Mouse (Mus musculus) kidney, adult 2 months (tissue): ENCODE results near the gene Lrrc57. TPM values are rescaled to one million over a fixed set of nuclear protein-coding genes. Genes with fewer than 3 reads are reported as not detected.

Experiments
- DNase-seq: peaks from one replicate; pipeline ENCODE4 v3.0.0; 2021
- H3K27ac ChIP-seq: fragments of 200-500 bp; 2 replicates; pipeline ENCODE4 v1.5.1; 2012; ENCODE audit warnings: low read depth, low read length, control low read depth, inconsistent platforms; ENCODE audit not compliant: insufficient read depth
- H3K27me3 ChIP-seq: fragments of 200-500 bp; replicated peaks from 2 replicates; pipeline ENCODE4 v1.6.1; 2012; ENCODE audit warnings: mild to moderate bottlenecking, moderate library complexity, low read length, inconsistent platforms; ENCODE audit not compliant: control insufficient read depth, insufficient read depth
- H3K36me3 ChIP-seq: fragments of 200-500 bp; 2 replicates; pipeline ENCODE4 v1.6.1; 2012; ENCODE audit warnings: mild to moderate bottlenecking, moderate library complexity, low read length, inconsistent platforms; ENCODE audit not compliant: control insufficient read depth, insufficient read depth
- H3K4me1 ChIP-seq: fragments of 200-500 bp; 2 replicates; pipeline ENCODE4 v1.6.1; 2011; ENCODE audit warnings: low read length; ENCODE audit not compliant: control insufficient read depth, insufficient read depth
- H3K4me3 ChIP-seq: fragments of 200-500 bp; 2 replicates; pipeline ENCODE4 v1.5.1; 2011; ENCODE audit warnings: mild to moderate bottlenecking, low read depth, low read length, control low read depth; ENCODE audit not compliant: insufficient read depth
- CTCF ChIP-seq: fragments of 200-500 bp; conservative IDR thresholded peaks from 2 replicates; pipeline ENCODE4 v1.5.1; 2011; ENCODE audit warnings: low read depth, mild to moderate bottlenecking, control low read depth, low read length, moderate library complexity, mixed read lengths; ENCODE audit not compliant: insufficient read depth, insufficient read length
- POLR2A ChIP-seq: fragments of 200-500 bp; IDR thresholded peaks from one replicate; pipeline ENCODE4 v1.6.1; 2011; ENCODE audit warnings: low read depth, low read length, control low read depth
- WGBS: fragments of 180-500 bp; shearing (Covaris S2); methylation state at CpG from one replicate; pipeline ENCODE4 v1.1.7; 2018; 5-methylcytosine and 5-hydroxymethylcytosine counted together
- polyA plus RNA-seq: library from polyadenylated mRNA; depleted of rRNA; stranded (reverse); fragments of >200 nt; gene quantifications from 2 replicates; pipeline ENCODE4 v1.2.3, GENCODE M21; 2012

Gene Lrrc57
- polyA plus RNA-seq, 1 experiment, result 10.6 TPM

DNA sequence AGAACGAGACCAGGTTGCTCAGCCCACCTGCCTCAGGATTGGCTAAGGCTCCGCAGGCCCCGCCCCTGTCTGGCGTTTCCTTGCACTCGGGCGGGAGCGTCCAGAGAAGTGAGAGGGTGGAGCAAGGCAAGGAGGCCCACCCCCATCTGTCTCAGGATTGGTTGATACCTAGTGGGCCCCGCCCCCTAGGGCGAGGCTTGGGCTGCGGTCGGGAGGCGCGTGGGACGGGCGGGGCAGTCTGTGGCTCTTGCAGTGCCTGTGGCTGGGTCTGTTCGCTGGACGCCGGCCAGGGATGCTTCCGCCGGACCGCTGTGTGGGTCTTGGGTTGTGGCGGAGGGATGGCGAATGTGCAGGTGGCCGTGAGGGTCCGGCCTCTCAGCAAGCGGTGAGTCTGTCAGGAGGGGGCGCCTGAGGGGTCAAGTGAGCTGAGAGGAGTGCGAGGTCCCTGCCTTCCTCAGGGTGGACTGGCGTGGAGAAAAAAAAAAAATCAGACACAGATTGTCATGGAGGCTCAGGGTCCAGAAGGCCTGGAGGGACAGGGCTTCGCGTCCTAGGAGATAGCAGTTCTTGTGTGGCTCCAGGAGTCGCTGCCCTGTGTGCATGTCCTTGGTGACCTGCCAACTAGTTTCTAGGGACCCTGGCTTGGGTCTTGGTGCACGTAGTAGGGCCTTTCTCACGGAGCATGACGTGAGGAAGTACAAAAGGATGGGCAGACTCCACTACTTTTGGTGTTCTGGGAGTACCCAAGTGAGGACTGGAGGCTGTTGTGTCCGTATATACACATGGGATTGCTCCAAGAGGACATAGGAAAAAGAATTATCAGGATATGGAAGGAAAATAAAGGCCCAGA is 19.8 kb upstream of the Lrrc57 start, which contains the start of gene Stard9:
Stard9 (plus strand) TSS at position 236 of the 850 bp plus-strand sequence.
- Histone ChIP-seq H3K27me3 (no peaks in the 10 kb centered on the region), H3K36me3 (no peaks in the 10 kb centered on the region), H3K4me3 (peak within 1 kb of the TSS; percentile 76), H3K27ac (peak within 1 kb of the TSS; percentile 27), H3K4me1 (0 out of 2 replicates have a peak, but pooled peaks cover 2% of the 10 kb centered on the region)
- WGBS, result 4% methylated on average over 36 of the region's 36 CpGs
- TF ChIP-seq CTCF (no peak), POLR2A (no peak)
- DNase-seq, result peak; percentile 99

DNA sequence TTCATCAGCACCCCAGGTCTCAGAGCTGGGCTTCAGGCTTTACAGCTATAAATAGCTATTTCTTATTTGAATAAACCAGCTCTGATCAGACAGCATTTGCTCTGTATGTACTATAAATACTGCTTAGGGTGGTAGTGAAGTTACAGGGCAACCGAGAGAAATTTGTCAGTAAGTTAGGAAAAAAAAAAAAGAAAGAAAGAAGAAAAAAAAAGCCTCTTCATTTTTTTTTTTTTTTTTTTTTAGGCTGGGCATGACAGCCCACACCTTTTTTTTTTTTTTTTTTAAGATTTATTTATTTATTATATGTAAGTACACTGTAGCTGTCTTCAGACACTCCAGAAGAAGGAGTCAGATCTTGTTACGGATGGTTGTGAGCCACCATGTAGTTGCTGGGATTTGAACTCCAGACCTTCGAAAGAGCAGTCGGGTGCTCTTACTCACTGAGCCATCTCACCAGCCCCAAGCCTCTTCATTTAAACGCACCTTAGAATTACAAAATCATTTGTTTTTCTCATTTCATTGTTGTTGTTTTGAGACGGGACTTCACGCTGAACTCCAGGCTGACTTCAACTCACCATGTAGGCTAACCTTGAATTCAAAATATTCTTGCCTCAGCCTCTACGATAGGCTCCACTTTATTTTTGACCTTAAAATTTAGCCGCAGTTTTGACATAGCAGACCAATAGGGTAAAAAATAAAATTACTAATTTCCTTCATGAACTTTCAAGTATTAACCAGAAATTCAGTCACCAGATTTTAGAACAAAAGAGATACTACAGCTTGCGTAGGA is 19.0 kb upstream of the Lrrc57 start:
- no peaks in the 10 kb centered on the region for H3K27me3 ChIP-seq
- DNase-seq, result no peak

DNA sequence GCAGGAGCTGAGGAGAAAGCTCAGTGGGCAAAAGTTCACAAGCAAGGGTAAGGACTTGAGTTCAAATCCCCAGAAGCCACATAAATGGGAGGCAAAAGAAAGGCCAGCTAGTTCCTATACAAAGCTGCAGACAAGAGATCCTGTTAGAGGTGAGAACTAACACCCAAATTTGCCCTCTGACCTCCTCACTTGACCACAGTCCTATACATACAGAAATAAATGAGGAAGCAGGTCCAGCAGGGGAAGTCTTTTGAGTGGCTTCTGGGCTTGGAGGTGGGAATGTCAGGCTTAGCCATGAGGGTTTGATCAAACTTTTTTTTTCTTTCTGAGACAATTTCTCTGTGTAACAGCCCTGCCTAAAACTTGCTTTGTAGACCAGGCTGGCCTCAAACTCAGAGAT is 13.6 kb upstream of the Lrrc57 start:
- no peak overlapping the region for H3K4me3 ChIP-seq
- H3K27me3 ChIP-seq, result no peaks in the 10 kb centered on the region
- DNase-seq, result no peak
- H3K27ac ChIP-seq, result no peak overlapping the region
- no peaks in the 10 kb centered on the region for H3K4me1 ChIP-seq
- no peaks in the 10 kb centered on the region for H3K36me3 ChIP-seq
- TF ChIP-seq POLR2A (no peak), CTCF (no peak)

More for the DNA sequence above, 19.0 kb upstream of the Lrrc57 start:
- Histone ChIP-seq H3K36me3 (no peaks in the 10 kb centered on the region), H3K4me3 (no peak overlapping the region), H3K4me1 (0 out of 2 replicates have a peak, but pooled peaks cover 2% of the 10 kb centered on the region), H3K27ac (no peak overlapping the region)
- 19% methylated on average over 10 of the region's 10 CpGs for whole genome bisulfite sequencing
- no peak for TF ChIP-seq POLR2A

DNA sequence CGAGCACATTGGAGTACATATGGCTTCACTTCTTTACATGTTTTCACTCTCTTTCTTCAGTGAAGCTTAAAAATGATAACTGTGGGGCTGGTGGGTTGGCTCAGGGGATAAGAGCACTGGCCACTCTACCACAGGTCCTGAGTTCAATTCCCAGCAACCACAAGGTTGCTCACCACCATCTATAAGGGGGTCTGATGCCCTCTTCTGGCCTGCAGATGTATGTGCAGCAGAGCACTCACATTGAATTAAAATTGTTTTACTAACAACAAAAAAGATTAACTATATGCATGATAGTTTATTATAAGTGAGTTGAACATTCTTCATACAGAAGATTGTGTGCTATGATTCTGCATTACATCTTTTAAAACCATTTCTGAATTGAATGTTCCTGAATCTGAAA is 10.2 kb upstream of the Lrrc57 start:
- Histone ChIP-seq H3K4me1 (no peaks in the 10 kb centered on the region), H3K27ac (no peak overlapping the region), H3K27me3 (no peaks in the 10 kb centered on the region), H3K4me3 (no peak overlapping the region), H3K36me3 (no peaks in the 10 kb centered on the region)
- WGBS, result 97% methylated on average over 1 of the region's 1 CpGs
- DNase-seq, result no peak
- peak; percentile 25; the same call in 1 of the 2 replicates for TF ChIP-seq CTCF
- TF ChIP-seq POLR2A, result no peak

DNA sequence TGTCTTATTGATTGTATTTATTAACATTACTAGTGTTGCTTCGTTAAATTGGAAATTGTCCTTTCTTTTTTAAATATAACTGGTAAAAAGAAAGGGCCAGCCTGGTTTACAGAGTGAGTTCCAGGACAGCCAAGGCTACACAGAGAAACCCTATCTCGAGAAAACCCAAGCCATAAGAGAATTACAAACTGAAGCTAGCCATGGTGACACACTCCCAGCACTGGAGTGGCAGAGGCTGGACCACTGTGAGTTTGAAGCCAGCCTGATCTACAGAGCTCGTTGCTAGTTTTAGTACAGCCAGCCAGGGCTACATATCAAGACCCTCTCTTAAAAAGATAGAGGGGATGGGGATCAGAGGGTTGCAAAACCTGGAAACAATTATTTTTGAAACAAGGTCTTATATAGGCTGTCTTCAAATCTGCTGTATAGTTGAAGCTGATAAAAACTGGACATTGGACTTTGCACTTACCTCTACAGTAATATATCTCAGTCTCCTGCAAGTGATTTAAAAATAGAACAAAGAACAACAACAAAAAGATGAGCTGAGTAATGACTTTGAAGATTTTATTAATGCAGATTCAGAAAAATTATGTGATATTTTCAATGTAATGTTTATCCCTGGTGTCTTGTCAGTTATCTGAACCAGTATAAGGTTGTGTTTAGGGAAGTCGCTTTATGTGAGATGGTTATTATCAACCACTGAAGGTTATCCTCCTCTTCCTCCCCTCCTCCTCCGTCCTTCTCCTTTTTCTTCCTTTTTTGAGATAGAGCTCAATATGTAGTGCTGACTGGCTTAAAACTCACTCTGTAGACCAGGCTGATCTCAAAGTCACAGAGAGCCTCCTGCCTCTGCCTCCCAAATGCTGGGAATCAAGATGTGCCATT is 7.2 kb upstream of the Lrrc57 start:
- no peak overlapping the region for H3K27ac ChIP-seq
- H3K36me3 ChIP-seq, result no peaks in the 10 kb centered on the region
- no peaks in the 10 kb centered on the region for H3K27me3 ChIP-seq
- DNase-seq, result no peak
- no peaks in the 10 kb centered on the region for H3K4me1 ChIP-seq
- H3K4me3 ChIP-seq, result no peak overlapping the region
- TF ChIP-seq POLR2A (no peak), CTCF (no peak)
- 95% methylated on average over 5 of the region's 5 CpGs for WGBS

DNA sequence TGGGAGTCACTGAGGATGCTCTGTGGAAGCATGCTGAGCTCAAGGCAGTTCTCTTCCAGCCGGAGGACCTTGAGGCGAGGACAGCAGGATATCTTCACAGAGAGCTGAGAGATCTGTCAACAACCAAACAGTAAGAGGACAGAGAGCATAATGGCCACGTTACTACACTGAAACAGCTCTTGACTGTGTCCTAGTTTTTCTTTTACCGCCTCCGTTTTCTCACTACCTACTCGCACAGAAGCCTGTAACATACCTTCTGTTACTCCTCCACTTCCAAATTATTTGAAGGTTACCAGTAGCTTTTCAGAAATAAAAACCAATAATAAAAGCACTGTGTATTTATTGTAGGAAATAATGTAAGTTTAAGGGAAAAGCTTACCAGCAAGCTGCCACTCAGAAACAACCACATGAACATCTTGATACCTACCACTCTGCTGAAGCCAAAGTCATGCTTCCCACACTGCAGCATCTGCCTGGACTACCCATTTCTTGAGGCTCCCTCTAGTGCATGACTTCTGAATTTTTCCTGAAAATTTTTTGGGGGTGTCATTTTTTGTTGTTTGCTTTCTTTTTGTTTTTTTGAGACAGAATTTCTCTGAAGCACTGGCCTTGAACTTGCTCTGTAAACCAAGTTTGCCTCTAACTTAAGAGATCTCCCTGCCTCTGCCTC is 3.2 kb downstream of the Lrrc57 start:
- WGBS, result 88% methylated on average over 6 of the region's 6 CpGs
- H3K36me3 ChIP-seq, result peaks cover 1% of the 10 kb centered on the region
- no peaks in the 10 kb centered on the region for H3K27me3 ChIP-seq
- H3K4me1 ChIP-seq, result 0 out of 2 replicates have a peak, but pooled peaks cover 3% of the 10 kb centered on the region
- no peak overlapping the region for H3K27ac ChIP-seq
- DNase-seq, result peak; percentile 12
- TF ChIP-seq CTCF, result peak; percentile 33; the same call in 1 of the 2 replicates
- TF ChIP-seq POLR2A, result no peak
- H3K4me3 ChIP-seq, result no peak overlapping the region
